Mouse (Mus musculus) forebrain, embryonic 14.5 days (tissue): Measurements from ENCODE around the gene Otop2. TPM values are rescaled to one million over a fixed set of nuclear protein-coding genes. Genes with fewer than 3 reads are reported as not detected.

ENCODE experiments used
- polyA plus RNA-seq: library from polyadenylated mRNA; unstranded; fragments of >200 nt; fragmentation: Nextera tagmentation; extraction: Ambion mirVana; gene quantifications from 2 replicates; pipeline ENCODE4 v1.2.1, GENCODE M21; 2014

Otop2 gene
- polyA plus RNA-seq, 1 experiment from 2014 or later, result not detected

Other genes with a start within 250 kb of the Otop2 start
- gene Cd300e, start 245.0 kb upstream of the Otop2 start, polyA plus RNA-seq, result not detected in 2 replicates
- 0.45 and 0.57 TPM in 2 replicates for gene Rab37, start 215.7 kb upstream of the Otop2 start, polyA plus RNA-seq
- gene Cd300lf, start 173.2 kb upstream of the Otop2 start, polyA plus RNA-seq, result not detected in 2 replicates
- 39.4 and 48.4 TPM in 2 replicates for gene Slc9a3r1, start 143.8 kb upstream of the Otop2 start, polyA plus RNA-seq
- gene Tmem104, start 119.7 kb upstream of the Otop2 start, polyA plus RNA-seq, result 6.3 and 8.5 TPM in 2 replicates
- gene Nat9, start 119.3 kb upstream of the Otop2 start, polyA plus RNA-seq, result 19.5 and 20.4 TPM in 2 replicates
- gene Grin2c, start 39.9 kb upstream of the Otop2 start, polyA plus RNA-seq, result 0.12 and 0.14 TPM in 2 replicates
- gene Fdxr, start 30.1 kb upstream of the Otop2 start, polyA plus RNA-seq, result 17.2 and 20.0 TPM in 2 replicates
- 0.24 and 0.40 TPM in 2 replicates for gene Fads6, start 9.5 kb upstream of the Otop2 start, polyA plus RNA-seq
- gene Ush1g, start 14.9 kb downstream of the Otop2 start, polyA plus RNA-seq, result not detected in 2 replicates
- 0.06 and 0.09 TPM in 2 replicates for gene Otop3, start 27.6 kb downstream of the Otop2 start, polyA plus RNA-seq
- gene Hid1, start 60.6 kb downstream of the Otop2 start, polyA plus RNA-seq, result 32.0 and 36.3 TPM in 2 replicates
- gene Cdr2l, start 74.8 kb downstream of the Otop2 start, polyA plus RNA-seq, result 17.7 and 19.0 TPM in 2 replicates
- 203 and 253 TPM in 2 replicates for gene Mrpl58, start 96.6 kb downstream of the Otop2 start, polyA plus RNA-seq
- 768 and 904 TPM in 2 replicates for gene Atp5h, start 112.8 kb downstream of the Otop2 start, polyA plus RNA-seq
- 17.8 and 17.9 TPM in 2 replicates for gene Kctd2, start 113.0 kb downstream of the Otop2 start, polyA plus RNA-seq
- gene Trim80, start 133.4 kb downstream of the Otop2 start, polyA plus RNA-seq, result not detected in 2 replicates
- gene Slc16a5, start 155.3 kb downstream of the Otop2 start, polyA plus RNA-seq, result 0.12 TPM in 1 of 2 replicates, not detected in the other
- 11.5 and 14.6 TPM in 2 replicates for gene Armc7, start 168.5 kb downstream of the Otop2 start, polyA plus RNA-seq
- gene Nt5c, start 184.7 kb downstream of the Otop2 start, polyA plus RNA-seq, result 95.5 and 107 TPM in 2 replicates
- 2,151 and 2,168 TPM in 2 replicates for gene Jpt1, start 207.2 kb downstream of the Otop2 start, polyA plus RNA-seq
- 1,356 and 1,420 TPM in 2 replicates for gene Sumo2, start 229.1 kb downstream of the Otop2 start, polyA plus RNA-seq